Mouse (Mus musculus): ENCODE measurements at regions not wholly inside any gene's neighbourhood (a gene's known extent, or its start where the extent isn't known, plus 50 kb on each side); places are given as distances from the start of the nearest gene placed in this dataset.

DNA sequence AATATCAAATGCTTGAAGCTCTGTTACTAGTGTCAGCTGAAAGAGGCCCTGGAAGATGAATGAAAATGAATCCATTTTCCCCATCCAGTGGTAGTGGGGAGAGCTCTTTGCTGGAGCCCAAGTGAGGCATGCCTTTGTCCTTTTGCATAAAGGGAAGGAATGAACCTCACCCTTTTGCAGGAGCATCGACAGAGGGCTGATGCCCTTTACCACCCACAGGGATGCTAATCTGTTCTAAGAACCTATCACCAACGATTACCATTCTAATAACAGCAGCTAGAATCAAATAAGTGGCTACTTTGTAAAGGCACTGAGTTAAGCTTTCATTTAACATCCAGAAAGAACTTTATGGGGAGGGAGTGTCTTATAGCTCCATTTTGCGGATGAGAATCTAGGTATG, 184.9 kb upstream of the Nlrp1b start:
- Histone ChIP-seq H3K27me3 (ENCODE audit: control insufficient read depth, insufficient read depth, low read length) (no peaks in the 10 kb centered on the region), H3K4me2 (replicated peaks; ENCODE audit: low read depth, low read length) (no peak overlapping the region), H3K9ac (replicated peaks; ENCODE audit: low read depth, low read length) (no peak overlapping the region), H3K36me3 (ENCODE audit: control insufficient read depth, insufficient read depth, low read length) (no peaks in the 10 kb centered on the region), H3K4me1 (ENCODE audit: control insufficient read depth, insufficient read depth, low read length) (no peaks in the 10 kb centered on the region), H3K4me3 (ENCODE audit: low read depth, low read length) (no peak overlapping the region), H3K27ac (ENCODE audit: low read length) (no peak overlapping the region), H3K9me3 (ENCODE audit: control insufficient read depth, low read depth, low read length) (no peaks in the 10 kb centered on the region)
- 50% methylated on average over 3 of the region's 3 CpGs for WGBS
- ATAC-seq (ENCODE audit: insufficient number of reproducible peaks, insufficient read depth, low FRiP score, low read depth), result no peak

DNA sequence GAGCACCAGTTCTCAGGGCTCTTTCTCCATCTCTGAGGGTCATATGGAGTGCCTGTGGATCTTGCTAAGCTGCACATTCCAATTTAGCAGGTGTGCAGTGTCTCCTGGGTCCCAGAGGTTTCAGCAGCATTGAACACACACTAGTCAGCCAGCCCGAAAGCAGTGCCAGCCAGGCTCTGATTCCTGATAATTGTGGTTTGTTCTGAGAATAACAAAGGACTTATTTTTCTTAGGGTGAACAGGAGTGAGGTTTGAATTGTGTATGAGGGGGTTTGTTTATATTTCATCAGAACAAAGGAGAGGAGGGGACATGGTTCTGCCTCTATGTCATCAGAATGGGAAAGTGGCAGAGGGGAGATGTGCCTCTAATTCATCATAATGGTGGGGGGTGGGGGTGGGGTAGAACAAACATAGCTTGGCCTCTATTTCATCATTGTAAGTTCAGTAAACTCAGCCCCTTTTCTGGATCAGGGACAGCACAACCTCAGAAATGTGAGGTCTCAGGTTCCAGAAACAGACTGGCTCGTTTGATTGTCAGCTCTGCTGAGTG, 191.8 kb upstream of the Nlrp1b start:
- no peak overlapping the region for H3K27ac ChIP-seq (ENCODE audit: low read length)

DNA sequence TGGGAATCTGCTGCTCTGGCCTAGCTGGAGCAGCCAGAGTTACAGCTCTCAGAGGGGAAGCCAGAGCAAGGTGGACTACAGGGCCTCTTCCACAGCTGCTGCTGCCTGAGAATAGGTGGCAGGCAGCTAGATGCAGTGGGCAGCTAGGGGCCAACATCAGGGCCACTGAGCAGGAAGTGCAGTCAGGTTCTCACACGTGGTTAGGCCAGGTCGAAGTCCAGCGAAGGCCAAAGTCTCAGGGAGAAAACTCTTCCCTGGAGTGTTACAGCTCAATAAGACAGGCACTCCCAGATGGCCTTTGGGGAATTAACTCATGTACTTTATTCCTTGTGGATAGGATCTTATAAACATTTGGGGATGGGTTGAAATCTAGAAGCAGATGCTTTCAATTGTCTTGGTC, 192.7 kb upstream of the Nlrp1b start:
- Histone ChIP-seq H3K36me3 (ENCODE audit: control insufficient read depth, insufficient read depth, low read length) (no peaks in the 10 kb centered on the region), H3K4me1 (ENCODE audit: control insufficient read depth, insufficient read depth, low read length) (no peaks in the 10 kb centered on the region), H3K27ac (ENCODE audit: low read length) (no peak overlapping the region), H3K27me3 (ENCODE audit: control insufficient read depth, insufficient read depth, low read length) (no peaks in the 10 kb centered on the region), H3K4me3 (ENCODE audit: low read depth, low read length) (no peak overlapping the region), H3K9ac (replicated peaks; ENCODE audit: low read depth, low read length) (no peak overlapping the region), H3K4me2 (replicated peaks; ENCODE audit: low read depth, low read length) (no peak overlapping the region), H3K9me3 (ENCODE audit: control insufficient read depth, low read depth, low read length) (no peaks in the 10 kb centered on the region)
- no peak for ATAC-seq (ENCODE audit: insufficient number of reproducible peaks, insufficient read depth, low FRiP score, low read depth)
- 68% methylated on average over 3 of the region's 3 CpGs for WGBS

More for the DNA sequence above, 191.8 kb upstream of the Nlrp1b start:
- H3K27me3 ChIP-seq (ENCODE audit: control insufficient read depth, insufficient read depth, low read length), result no peaks in the 10 kb centered on the region
- H3K9ac ChIP-seq (replicated peaks; ENCODE audit: low read depth, low read length), result no peak overlapping the region
- no peaks in the 10 kb centered on the region for H3K9me3 ChIP-seq (ENCODE audit: control insufficient read depth, low read depth, low read length)
- 41% methylated on average over 2 of the region's 2 CpGs for WGBS
- H3K4me2 ChIP-seq (replicated peaks; ENCODE audit: low read depth, low read length), result no peak overlapping the region
- ATAC-seq (ENCODE audit: insufficient number of reproducible peaks, insufficient read depth, low FRiP score, low read depth), result no peak
- H3K4me3 ChIP-seq (ENCODE audit: low read depth, low read length), result no peak overlapping the region
- H3K4me1 ChIP-seq (ENCODE audit: control insufficient read depth, insufficient read depth, low read length), result no peaks in the 10 kb centered on the region
- no peaks in the 10 kb centered on the region for H3K36me3 ChIP-seq (ENCODE audit: control insufficient read depth, insufficient read depth, low read length)

DNA sequence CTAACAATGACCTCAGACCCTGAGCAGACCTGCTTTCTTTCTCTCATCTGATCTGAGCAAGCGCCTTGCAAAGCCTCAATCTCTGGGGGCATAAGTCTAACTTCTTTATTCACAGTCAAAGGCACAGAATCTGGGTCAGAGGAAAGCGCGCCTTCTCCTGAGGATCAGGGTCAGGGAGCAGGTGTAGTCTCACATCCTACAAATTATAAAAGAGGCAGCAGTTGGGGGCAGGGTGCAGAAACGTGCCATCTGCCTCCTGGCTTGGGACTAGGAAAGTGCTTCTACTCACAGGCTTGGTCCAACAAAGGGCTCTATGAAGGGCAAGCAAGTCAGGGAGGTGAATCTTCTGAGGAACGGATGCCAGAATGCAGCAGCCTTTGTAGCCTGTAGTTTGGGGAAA, 194.3 kb upstream of the Nlrp1b start:
- 83% methylated on average over 5 of the region's 5 CpGs for WGBS
- Histone ChIP-seq H3K4me2 (replicated peaks; ENCODE audit: low read depth, low read length) (no peak overlapping the region), H3K9me3 (ENCODE audit: control insufficient read depth, low read depth, low read length) (no peaks in the 10 kb centered on the region), H3K4me1 (ENCODE audit: control insufficient read depth, insufficient read depth, low read length) (no peaks in the 10 kb centered on the region), H3K27ac (ENCODE audit: low read length) (no peak overlapping the region), H3K36me3 (ENCODE audit: control insufficient read depth, insufficient read depth, low read length) (no peaks in the 10 kb centered on the region), H3K9ac (replicated peaks; ENCODE audit: low read depth, low read length) (no peak overlapping the region), H3K4me3 (ENCODE audit: low read depth, low read length) (no peak overlapping the region), H3K27me3 (ENCODE audit: control insufficient read depth, insufficient read depth, low read length) (no peaks in the 10 kb centered on the region)
- ATAC-seq (ENCODE audit: insufficient number of reproducible peaks, insufficient read depth, low FRiP score, low read depth), result no peak

DNA sequence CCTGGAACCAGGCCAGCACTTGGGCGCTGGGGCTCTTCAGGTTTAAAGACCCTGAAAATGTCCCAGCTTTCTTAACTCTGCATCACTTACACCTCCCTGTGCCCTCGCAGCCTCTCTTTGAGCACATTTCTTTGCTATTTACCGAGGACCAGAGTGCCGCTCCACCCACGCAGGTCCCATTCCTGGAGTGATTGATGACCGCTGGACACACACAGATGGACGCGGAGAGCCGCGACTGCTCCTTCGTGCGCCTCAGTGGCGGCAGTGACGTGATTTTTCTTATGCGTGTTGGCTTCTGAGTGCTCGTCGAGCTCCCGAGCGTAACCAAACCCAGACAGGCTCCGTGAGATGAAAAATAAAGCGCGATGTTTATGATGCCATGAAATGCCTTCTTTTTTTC, 199.2 kb upstream of the Nlrp1b start:
- H3K4me3 ChIP-seq (ENCODE audit: low read depth, low read length), result no peak overlapping the region
- no peak overlapping the region for H3K9ac ChIP-seq (replicated peaks; ENCODE audit: low read depth, low read length)
- H3K27me3 ChIP-seq (ENCODE audit: control insufficient read depth, insufficient read depth, low read length), result no peaks in the 10 kb centered on the region
- no peaks in the 10 kb centered on the region for H3K36me3 ChIP-seq (ENCODE audit: control insufficient read depth, insufficient read depth, low read length)
- H3K4me1 ChIP-seq (ENCODE audit: control insufficient read depth, insufficient read depth, low read length), result no peaks in the 10 kb centered on the region
- no peak overlapping the region for H3K4me2 ChIP-seq (replicated peaks; ENCODE audit: low read depth, low read length)
- ATAC-seq (ENCODE audit: insufficient number of reproducible peaks, insufficient read depth, low FRiP score, low read depth), result no peak
- 60% methylated on average over 22 of the region's 22 CpGs for WGBS
- H3K27ac ChIP-seq (ENCODE audit: low read length), result no peak overlapping the region
- H3K9me3 ChIP-seq (ENCODE audit: control insufficient read depth, low read depth, low read length), result no peaks in the 10 kb centered on the region

DNA sequence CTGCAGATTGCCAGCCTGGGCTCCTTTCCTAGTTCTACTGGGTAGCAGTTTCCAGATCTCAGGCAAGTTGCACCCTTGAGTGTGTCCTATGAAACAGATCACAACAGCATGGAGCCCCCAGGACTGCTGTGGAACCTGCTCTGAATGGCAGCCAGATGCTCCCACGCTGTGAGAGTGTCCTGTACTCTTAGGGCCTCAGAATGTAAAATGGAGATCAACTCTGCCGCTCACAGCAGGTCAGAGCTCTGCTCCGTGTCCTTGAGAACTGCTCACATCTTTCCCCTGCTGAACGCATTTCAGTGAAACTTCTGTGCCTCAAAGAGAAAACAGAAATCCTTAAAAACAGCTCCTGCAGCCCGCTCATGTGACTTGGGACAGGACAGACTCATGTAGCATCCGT, 203.7 kb upstream of the Nlrp1b start:
- no peak for ATAC-seq (ENCODE audit: insufficient number of reproducible peaks, insufficient read depth, low FRiP score, low read depth)
- Histone ChIP-seq H3K4me3 (ENCODE audit: low read depth, low read length) (no peak overlapping the region), H3K4me2 (replicated peaks; ENCODE audit: low read depth, low read length) (no peak overlapping the region), H3K27ac (ENCODE audit: low read length) (no peak overlapping the region), H3K9me3 (ENCODE audit: control insufficient read depth, low read depth, low read length) (no peaks in the 10 kb centered on the region), H3K4me1 (ENCODE audit: control insufficient read depth, insufficient read depth, low read length) (no peaks in the 10 kb centered on the region), H3K27me3 (ENCODE audit: control insufficient read depth, insufficient read depth, low read length) (no peaks in the 10 kb centered on the region), H3K36me3 (ENCODE audit: control insufficient read depth, insufficient read depth, low read length) (no peaks in the 10 kb centered on the region), H3K9ac (replicated peaks; ENCODE audit: low read depth, low read length) (no peak overlapping the region)
- 72% methylated on average over 6 of the region's 6 CpGs for WGBS

DNA sequence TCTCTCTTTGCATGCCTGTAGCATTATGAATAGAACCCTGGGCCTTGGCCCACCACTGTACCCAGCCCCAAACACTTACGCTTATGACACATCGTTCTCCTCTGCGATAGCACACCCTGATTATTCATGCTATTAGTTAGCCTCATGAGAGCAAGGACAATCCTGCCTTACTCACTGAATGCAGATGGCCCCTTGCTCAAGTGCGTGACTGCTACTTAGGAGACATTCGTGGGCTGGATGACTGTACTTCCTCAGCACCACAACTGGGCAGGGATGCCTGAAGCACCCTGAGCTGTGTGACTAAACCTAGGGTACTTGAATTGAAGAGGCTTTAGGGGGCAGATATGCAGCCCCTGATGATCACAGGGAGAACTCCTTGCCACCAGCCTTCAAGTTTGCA, 204.4 kb upstream of the Nlrp1b start:
- ATAC-seq (ENCODE audit: insufficient number of reproducible peaks, insufficient read depth, low FRiP score, low read depth), result no peak
- H3K36me3 ChIP-seq (ENCODE audit: control insufficient read depth, insufficient read depth, low read length), result no peaks in the 10 kb centered on the region
- H3K9me3 ChIP-seq (ENCODE audit: control insufficient read depth, low read depth, low read length), result no peaks in the 10 kb centered on the region
- WGBS, result 88% methylated on average over 5 of the region's 5 CpGs
- no peak overlapping the region for H3K9ac ChIP-seq (replicated peaks; ENCODE audit: low read depth, low read length)
- no peak overlapping the region for H3K4me2 ChIP-seq (replicated peaks; ENCODE audit: low read depth, low read length)
- no peaks in the 10 kb centered on the region for H3K4me1 ChIP-seq (ENCODE audit: control insufficient read depth, insufficient read depth, low read length)
- H3K27me3 ChIP-seq (ENCODE audit: control insufficient read depth, insufficient read depth, low read length), result no peaks in the 10 kb centered on the region
- no peak overlapping the region for H3K4me3 ChIP-seq (ENCODE audit: low read depth, low read length)
- H3K27ac ChIP-seq (ENCODE audit: low read length), result no peak overlapping the region

DNA sequence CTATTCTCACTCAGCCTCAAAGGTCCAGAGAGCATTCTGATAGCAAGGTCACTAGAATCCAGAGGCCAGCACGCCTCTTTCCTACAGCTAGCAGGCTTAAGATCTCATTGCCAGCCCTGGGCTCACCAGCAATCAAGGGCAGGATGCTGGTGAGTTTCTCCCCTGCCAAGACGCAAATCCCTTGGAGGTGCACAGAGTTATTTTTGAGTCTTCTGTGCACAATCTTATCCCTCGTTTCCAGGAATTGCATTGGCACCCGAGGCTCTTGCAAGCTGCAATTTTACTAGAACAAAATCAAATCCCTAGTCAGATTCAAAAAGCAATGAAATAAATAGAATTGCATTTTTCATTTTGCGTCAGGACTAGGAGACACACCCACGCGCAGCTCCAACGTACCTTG, 205.2 kb upstream of the Nlrp1b start:
- no peak overlapping the region for H3K4me3 ChIP-seq (ENCODE audit: low read depth, low read length)
- H3K9me3 ChIP-seq (ENCODE audit: control insufficient read depth, low read depth, low read length), result no peaks in the 10 kb centered on the region
- no peak overlapping the region for H3K27ac ChIP-seq (ENCODE audit: low read length)
- H3K9ac ChIP-seq (replicated peaks; ENCODE audit: low read depth, low read length), result no peak overlapping the region
- no peaks in the 10 kb centered on the region for H3K4me1 ChIP-seq (ENCODE audit: control insufficient read depth, insufficient read depth, low read length)
- ATAC-seq (ENCODE audit: insufficient number of reproducible peaks, insufficient read depth, low FRiP score, low read depth), result no peak
- H3K4me2 ChIP-seq (replicated peaks; ENCODE audit: low read depth, low read length), result no peak overlapping the region
- H3K27me3 ChIP-seq (ENCODE audit: control insufficient read depth, insufficient read depth, low read length), result no peaks in the 10 kb centered on the region
- H3K36me3 ChIP-seq (ENCODE audit: control insufficient read depth, insufficient read depth, low read length), result no peaks in the 10 kb centered on the region
- WGBS, result 59% methylated on average over 8 of the region's 8 CpGs

DNA sequence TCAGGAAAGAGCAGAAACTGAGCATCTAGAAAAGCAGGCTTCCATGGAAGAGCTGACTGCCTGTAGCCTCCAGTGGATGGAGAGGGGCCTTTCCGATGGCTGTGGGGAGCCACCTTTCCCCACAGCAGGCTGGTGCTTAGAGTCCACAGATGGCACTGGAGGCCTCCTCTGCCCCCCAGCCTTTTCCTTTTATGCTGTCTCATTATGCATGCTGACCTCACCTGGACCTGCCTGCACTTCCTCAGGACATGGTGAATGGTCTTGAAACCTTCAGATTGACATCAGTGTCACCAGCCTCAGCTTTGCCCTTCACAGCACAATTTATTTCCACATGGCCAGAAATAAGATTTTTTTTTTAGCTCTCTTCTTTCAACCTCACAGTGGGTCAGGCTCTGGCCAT, 205.8 kb upstream of the Nlrp1b start:
- Histone ChIP-seq H3K36me3 (ENCODE audit: control insufficient read depth, insufficient read depth, low read length) (no peaks in the 10 kb centered on the region), H3K27me3 (ENCODE audit: control insufficient read depth, insufficient read depth, low read length) (no peaks in the 10 kb centered on the region), H3K4me2 (replicated peaks; ENCODE audit: low read depth, low read length) (no peak overlapping the region), H3K4me3 (ENCODE audit: low read depth, low read length) (no peak overlapping the region), H3K4me1 (ENCODE audit: control insufficient read depth, insufficient read depth, low read length) (no peaks in the 10 kb centered on the region), H3K9me3 (ENCODE audit: control insufficient read depth, low read depth, low read length) (no peaks in the 10 kb centered on the region), H3K27ac (ENCODE audit: low read length) (no peak overlapping the region), H3K9ac (replicated peaks; ENCODE audit: low read depth, low read length) (no peak overlapping the region)
- ATAC-seq (ENCODE audit: insufficient number of reproducible peaks, insufficient read depth, low FRiP score, low read depth), result no peak
- WGBS, result 80% methylated on average over 1 of the region's 1 CpGs
